Mouse (Mus musculus): ENCODE measurements around the gene Birc2.

Birc2 gene

DNA sequence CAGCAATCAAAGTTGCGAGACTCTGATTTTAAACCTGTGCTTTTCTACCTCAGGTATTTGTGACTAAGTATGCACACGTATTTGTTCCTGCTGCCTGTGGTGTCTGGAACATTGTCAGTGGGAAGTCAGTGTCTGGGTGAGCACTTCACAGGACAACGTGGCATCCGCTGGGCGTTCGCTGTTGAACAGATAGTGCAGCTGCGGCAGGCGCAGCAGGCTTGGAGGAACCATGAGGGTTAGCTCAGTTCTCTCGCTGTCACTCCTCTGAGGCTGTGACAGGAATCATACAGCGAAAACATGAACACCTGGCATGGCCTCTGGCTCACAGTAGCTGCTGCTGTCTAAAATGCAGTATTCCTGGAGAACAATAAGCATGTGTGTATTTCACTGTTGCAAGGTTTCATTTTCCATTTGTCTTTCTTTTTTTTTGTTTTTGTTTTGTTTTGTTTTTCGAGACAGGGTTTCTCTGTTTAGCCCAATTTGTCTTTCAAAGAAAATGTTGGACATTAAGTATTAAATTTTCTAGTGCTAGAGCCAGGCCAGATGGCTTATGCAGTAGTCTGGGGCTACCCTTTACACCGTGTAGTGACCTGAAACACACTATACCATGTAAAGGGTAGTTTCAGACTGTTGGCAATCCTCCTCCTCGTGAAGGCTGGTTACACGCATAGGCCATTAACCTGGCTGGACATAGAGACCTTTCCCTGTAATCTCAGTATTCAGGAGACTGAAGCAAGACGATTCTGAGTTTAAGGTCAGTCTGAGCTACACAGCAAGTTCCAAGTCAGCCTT, 52.8 kb downstream of the Birc2 start:
- DNase-seq, result no peak

DNA sequence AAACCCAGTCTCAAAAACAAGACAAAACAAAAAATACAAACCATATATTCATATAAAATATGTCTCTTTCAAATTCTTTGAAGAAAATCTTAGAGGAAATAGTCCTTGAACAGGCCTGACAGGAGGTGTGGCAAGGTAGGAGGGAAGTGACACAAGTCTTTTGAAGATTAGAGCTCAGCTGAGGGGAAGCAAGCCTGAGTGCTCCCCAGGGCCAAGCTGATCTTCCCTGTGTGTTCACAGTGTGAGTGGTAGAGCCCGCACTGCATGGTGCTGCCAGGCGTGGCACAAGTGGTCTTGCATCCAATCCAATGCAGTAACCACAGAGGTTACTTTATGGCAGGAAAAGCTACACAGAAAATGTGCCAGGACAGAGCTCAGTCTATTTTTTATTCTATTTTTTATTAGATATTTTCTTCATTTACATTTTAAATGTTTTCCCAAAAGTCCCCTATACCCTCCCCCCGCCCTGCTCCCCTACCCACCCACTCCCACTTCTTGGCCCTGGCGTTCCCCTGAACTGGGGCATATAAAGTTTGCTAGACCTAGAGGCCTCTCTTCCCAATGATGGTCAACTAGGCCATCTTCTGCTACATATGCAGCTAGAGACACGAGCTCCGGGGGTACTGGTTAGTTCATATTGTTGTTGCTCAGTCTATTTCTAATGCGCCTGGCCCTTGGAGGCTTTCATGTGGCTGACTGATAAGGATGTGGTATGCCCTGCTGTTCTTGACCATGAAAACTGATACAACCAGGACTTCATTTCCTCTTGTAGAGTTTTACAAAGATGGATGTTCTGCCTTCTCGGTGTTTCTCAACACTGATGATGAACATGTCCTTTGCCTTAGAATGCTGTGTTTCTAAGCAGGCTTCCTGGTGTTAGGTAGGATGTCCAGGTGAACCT, 56.4 kb downstream of the Birc2 start:
- DNase-seq, result no peak

DNA sequence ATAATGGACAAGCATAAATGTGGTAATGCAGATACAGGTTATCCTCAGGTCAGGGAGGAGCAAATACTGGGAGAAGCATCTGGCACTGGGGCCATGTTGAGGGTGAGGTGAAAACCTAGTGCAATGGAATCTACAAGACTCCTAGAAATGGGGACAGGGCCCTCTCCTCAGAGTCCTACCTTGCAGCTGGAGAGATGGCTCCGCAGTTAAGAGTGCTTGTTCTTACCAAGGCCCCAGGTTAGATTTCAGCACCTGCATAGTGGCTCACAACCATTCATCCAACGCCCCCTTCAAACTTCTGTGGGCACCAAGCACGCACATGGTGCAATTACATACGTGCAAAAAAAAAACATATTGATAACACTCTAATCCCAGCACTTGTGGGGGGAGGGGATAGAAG, 57.1 kb downstream of the Birc2 start:
- DNase-seq, result no peak

DNA sequence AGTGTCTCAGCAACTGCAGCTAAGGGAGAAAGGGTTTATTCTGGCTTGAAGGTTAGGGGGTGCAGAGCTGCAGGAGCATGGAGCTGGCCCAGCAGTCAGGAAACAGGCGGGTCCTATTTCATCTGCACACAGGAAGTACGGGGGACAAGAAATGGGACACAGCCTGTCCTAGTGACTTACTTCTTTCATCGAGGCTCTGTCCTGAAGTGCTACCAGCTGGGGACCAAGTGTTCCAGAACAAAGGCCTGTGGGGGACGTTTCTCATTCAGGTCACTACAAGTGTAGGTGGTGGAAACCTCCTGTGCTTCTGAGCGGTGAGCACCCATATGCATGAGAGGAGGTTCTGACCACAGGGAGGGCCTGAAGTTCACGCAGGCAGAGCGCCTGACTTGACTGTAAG, 58.1 kb downstream of the Birc2 start:
- DNase-seq, result no peak

DNA sequence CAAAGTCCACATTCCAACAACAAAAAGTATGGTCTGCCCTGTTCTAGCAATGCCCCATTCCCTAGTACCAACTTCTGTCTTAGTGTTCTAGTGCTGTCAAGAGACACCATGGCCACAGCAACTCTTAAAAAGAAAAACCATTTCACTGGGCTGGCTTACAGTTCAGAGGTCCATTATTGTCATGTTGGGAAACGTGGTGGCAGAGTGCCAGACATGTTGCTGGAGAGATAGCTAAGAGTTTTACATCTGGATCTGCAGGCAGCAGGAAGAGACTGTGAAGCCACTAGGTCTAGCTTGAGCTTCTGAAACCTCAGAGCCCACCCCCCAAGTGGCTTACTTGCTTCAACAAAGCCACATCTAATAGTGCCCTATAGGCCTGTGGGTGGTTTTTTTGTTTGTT, 59.2 kb downstream of the Birc2 start:
- no peak for DNase-seq

DNA sequence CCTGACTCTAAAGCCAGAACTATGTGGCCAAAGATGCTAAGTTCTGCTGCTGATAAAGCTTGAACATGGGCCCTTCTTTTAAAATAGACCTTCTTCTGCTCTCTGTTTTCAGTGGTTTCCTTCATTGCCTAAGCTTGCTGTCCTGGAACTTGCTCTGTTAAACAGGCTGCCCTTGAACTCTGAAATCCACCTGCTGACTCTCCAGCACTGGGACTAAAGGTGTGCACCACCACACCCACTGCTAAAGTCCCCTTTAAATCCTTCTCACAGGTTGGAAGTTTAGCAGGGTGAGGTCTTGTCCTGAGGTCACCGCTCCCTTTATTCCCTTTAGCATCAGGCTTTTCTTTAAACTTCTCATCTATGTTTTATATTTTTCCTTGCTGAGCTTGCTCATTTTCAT, 59.9 kb downstream of the Birc2 start:
- no peak for DNase-seq

DNA sequence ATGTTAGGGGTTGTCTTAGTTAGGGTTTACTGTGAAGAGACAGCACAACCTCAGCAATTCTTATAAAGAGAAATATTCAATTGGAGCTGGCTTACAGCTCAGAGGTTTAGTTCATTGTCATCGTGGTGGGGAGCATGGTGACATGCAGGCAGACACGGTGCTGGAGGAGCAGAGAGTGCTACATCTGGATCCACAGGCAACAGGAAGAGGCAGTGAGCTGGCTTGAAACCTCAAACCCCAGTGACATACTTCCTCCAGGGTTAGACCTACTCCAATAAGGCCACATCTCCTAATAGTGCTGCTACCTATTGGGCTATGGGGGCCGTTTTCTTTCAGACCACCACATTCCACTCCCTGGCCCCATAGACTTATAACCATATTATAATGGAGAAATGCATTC, 60.9 kb downstream of the Birc2 start:
- DNase-seq, result no peak

DNA sequence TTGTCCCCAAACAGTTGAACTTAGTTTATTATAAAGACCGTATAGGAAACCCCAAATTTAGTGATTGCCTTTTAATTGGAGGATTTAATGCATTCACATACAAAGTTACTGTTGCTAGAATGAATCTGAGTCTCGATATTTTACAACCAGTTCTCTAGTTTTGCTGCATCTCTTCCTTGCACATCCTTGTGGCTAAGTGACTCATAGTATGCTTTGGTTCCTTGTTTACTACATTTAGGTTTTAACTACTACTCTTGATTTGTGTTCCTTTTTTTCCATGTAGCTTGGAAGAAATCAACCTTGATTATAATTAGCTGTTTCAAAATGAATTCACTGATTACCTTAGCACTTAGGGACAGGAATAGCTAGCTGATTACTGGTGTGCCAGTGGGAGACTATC, 61.9 kb downstream of the Birc2 start:
- no peak for DNase-seq

DNA sequence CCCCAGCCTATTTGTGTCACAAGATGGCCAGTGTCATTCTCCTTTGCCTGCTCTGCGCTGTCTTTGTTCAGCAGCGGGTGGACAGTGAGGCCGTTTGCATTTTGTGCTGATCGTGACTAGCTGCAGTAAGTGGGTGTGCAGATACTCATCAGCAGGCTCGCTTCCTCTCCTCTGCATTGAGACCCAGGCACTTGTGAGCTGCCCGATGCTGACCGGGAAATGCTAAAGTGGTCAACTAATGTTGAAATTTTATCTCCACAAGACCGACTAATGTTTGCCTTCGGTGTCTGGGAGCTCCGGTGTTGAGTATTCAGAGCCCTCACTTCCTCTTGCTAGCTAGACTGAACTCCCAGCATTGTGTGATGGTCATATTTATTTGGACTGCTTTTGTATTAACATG, 62.3 kb downstream of the Birc2 start:
- DNase-seq, result no peak

DNA sequence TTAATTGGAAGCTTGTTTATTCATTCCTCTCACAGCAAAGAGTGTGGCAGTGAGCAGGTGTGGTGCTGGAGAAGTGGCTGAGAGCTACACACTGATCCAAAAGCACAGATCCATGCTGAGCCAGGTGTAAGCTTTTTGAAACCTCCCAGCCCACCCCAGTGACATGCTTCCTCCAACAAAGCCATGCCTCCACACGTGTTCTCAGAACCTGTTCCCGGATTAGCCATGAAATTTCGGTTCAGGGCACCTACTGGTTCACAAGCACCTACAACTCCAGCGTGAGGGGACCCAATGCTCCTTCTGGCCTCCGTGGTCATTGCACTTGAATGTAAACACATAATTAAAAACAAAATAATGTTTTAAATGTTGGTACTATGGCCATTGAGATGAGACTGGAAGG, 63.2 kb downstream of the Birc2 start:
- no peak for DNase-seq

DNA sequence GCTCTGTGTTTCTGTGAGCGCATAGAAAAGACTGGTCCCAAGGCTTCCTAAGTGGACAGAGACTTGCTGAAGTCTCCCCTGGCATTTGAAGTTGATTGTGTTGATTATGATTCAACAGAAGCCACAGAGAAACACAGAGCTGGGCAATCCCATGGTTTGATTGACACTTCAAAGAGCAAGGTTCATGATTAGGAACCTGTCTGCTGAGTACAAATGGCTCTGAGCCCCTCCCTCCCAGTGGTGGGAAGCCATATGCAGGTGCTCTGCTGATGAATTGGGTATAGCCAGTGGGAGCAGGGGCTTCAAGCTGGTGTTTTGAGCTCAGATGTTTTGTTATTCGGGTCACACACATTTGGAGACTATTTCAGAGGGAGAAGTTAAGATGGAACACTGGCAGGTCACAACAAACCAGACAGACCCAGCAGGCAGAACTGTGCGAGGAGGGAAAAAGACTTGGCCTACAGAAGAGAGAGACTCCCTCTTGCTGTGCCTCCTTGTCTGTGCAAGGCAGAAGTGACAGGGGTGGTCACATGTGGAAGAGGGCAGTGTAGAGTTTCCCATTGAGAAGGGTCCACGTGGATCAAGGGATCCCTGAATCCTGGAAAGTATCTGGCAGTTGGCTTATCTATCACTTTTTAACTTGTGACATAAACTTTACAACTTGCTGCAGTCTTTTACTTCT, 64.0 kb downstream of the Birc2 start:
- no peak for DNase-seq

DNA sequence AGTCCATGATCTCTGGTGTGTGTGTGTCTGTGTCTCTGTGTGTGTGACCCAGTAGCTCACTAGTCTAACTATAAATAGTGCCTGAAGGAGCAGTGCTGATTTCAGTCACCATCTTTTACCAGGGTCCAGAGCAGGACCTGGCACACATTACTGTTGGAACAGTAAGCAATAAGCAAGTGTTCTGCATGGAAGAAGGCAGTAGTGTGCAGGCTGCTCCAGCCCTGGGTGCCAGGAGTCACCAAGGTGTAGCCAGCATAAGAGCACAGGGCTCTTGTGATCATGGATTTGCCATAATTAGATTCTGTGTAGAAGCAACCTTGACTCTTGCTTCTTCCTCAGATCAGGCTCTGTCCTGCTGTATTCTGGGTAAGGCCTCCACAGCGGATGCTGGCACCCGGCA, 64.5 kb downstream of the Birc2 start:
- DNase-seq, result no peak

DNA sequence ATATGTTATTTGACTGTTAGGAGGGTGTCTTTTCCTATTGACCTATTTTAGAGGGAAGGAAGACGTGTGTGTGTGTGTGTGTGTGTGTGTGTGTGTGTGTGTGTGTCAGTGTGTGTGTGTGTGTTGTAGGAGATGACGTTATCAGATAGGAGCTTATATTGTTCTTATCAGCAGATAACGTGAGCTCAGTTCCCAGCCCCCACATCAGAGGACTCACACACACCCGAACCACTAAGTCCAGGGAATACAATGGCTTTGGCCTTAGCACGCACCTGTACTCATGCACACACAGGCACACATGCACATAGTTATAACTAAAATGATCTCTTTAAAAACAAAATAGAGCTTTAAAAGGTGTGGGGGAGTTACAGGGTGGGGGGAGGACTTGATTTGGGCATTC, 67.4 kb downstream of the Birc2 start:
- DNase-seq, result no peak

DNA sequence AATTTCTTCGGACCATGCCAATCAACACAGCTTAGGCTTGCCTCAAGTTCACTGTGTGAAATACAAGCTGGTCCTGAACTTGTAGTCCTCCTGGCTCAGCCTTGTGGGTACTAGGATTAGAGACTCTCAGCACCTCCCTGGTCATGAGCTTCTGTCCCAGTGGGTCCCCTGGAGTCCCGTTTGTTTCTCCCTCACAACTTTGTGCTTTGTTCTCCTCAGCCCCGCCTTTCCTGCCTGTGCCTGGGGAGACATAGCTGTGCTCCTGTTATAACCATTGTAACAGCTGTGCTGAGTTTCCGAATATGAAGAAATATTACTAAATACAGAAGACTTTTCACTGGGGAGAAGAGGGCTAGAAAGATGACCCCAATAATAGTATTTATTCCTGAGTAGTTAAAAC, 67.8 kb downstream of the Birc2 start:
- DNase-seq, result no peak

Data from cerebellum, adult 11 months (tissue).